In the genomic region with DNA sequence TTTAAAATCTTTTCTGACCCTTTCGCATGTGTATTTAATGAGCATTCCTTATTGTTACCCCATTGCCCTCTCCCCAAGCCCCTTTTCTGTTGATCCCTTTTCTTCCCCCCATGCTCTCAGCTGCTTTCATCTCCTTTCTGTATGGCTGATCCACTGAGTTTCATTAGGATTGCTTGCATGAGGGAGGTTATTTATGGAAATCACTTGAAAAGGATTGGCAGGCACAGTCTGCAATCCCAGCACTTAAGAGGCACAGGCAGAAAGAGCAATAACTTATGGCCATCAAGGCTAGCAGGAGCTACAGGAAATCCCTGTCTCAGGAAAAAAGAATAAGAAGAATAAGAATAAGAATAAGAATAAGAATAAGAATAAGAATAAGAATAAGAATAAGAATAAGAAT, we compare ENCODE assay signal across 11 mouse cellular contexts.
"Had no signal": no experiment of that assay in that cellular context is flagged by ENCODE, and none has a peak within 500 bp of the region (broad histone marks: within the 10 kb centered on the region; RNA-seq: fewer than 3 reads in every experiment).

No protein-coding gene starts in this region.

- H3K36me3 ChIP-seq: limb, embryonic 15.5 days; liver, embryonic 12.5 days; midbrain, embryonic 10.5 days; neural tube, embryonic 12.5 days had no signal

- ATAC-seq: liver, embryonic 12.5 days had no signal

- H3K4me3 ChIP-seq: limb, embryonic 15.5 days; liver, embryonic 12.5 days; midbrain, embryonic 10.5 days; neural tube, embryonic 12.5 days had no signal

- H3K4me2 ChIP-seq: limb, embryonic 15.5 days; liver, embryonic 12.5 days; lung, embryonic 14.5 days; neural tube, embryonic 12.5 days had no signal

- H3K27me3 ChIP-seq: limb, embryonic 15.5 days; liver, embryonic 12.5 days; neural tube, embryonic 12.5 days had no signal

- H3K9me3 ChIP-seq: limb, embryonic 15.5 days; liver, embryonic 12.5 days; midbrain, embryonic 10.5 days; neural tube, embryonic 12.5 days had no signal

- H3K4me1 ChIP-seq: limb, embryonic 15.5 days; neural tube, embryonic 12.5 days had no signal

- H3K27ac ChIP-seq: limb, embryonic 15.5 days; liver, embryonic 12.5 days; midbrain, embryonic 10.5 days; neural tube, embryonic 12.5 days had no signal

- H3K9ac ChIP-seq: limb, embryonic 15.5 days; liver, embryonic 12.5 days; lung, embryonic 14.5 days; neural tube, embryonic 12.5 days had no signal

- DNase-seq: kidney, postnatal 14 days; lung, embryonic 14.5 days; lung, postnatal 10 days; lung, postnatal 4 days; midbrain, embryonic 14.5 days; thymus, adult 2 months; thymus, postnatal 25 days had no signal
